ENCODE assay signal across 25 mouse cellular contexts in the genomic region with DNA sequence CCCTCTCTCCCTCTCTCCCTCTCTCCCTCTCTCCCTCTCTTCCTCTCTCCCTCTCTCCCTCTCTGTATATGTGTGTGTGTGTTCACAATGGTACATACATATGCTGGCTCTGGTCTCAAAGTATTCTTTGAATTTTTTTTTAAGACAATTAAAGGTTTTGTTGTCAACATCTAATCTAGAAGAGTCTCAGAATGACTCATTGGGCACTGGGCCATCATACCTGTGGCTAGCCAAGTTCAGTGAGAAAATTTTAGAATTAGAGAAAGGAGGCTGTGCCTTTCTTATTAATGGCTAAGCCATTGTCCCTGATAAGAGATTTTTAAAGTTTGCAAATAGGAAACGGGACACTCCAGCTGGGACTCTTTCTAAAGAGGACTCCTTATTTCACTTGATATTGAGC.
DNase-seq lines count a peak whose midpoint lies in the region; ATAC-seq and TF ChIP-seq lines count a peak whose summit lies in the region.
"Had no signal": no experiment of that assay in that cellular context is flagged by ENCODE, and none has a peak within 500 bp of the region (broad histone marks: within the 10 kb centered on the region; RNA-seq: fewer than 3 reads in every experiment).

No protein-coding gene starts in this region.

- no peak overlapping the region for H3K27ac ChIP-seq in lung, postnatal 0 days (ENCODE audit: low read length)
- H3K27ac ChIP-seq in neural tube, embryonic 15.5 days (replicated peaks): no peak overlapping the region
- H3K27ac ChIP-seq: hindbrain, postnatal 0 days; layer of hippocampus, adult 2 months; limb, embryonic 12.5 days; midbrain, embryonic 13.5 days had no signal

- no peak for TF ChIP-seq CTCF in lung, adult 2 months (IDR thresholded peaks at IDR 0.05; ENCODE audit: insufficient read depth, low read length)
- TF ChIP-seq CTCF in lung, postnatal 0 days (IDR thresholded peaks at IDR 0.05): no peak

- peak; percentile 54 to 62 for DNase-seq in lung, adult 18-20 months
- DNase-seq in lung, adult 2 months: no peak
- DNase-seq in Muller cell, postnatal 12 days (ENCODE audit: inconsistent ontology term): peak; percentile 97
- peak; percentile 66 for DNase-seq in lung, postnatal 0 days (ENCODE audit: low spot score)
- no peak for DNase-seq in left cerebral cortex, adult 11 months (ENCODE audit: low spot score)
- no peak for DNase-seq in right cerebral cortex, postnatal 14 days
- DNase-seq: cerebellum, adult 11 months; cerebellum, adult 9-11 months; forebrain, postnatal 0 days; gastrocnemius, postnatal 10 days; heart, adult 18-20 months; kidney, postnatal 25 days; layer of hippocampus, postnatal 36 days; lung, embryonic 14.5 days; right cerebral cortex, postnatal 25 days; thymus, postnatal 25 days had no signal

- TF ChIP-seq POLR2A in lung, adult 2 months (IDR thresholded peaks at IDR 0.05; ENCODE audit: borderline replicate concordance, extremely low read depth, low read depth, low read length): no peak

- WGBS in lung, adult 2 months: 63% methylated on average over 1 of the region's 1 CpGs
- 39% methylated on average over 1 of the region's 1 CpGs for WGBS in lung, postnatal 0 days
- WGBS in neural tube, embryonic 15.5 days: 88% methylated on average over 1 of the region's 1 CpGs

- TF ChIP-seq EP300 in lung, postnatal 0 days (IDR thresholded peaks at IDR 0.05): peak; percentile 34; the same call in 1 of the 2 replicates

- H3K36me3 ChIP-seq in lung, postnatal 0 days (ENCODE audit: insufficient read depth, low read length): no peaks in the 10 kb centered on the region
- H3K36me3 ChIP-seq in neural tube, embryonic 15.5 days: no peaks in the 10 kb centered on the region
- H3K36me3 ChIP-seq: heart, embryonic 12.5 days; limb, embryonic 12.5 days; midbrain, embryonic 13.5 days had no signal

- no peaks in the 10 kb centered on the region for H3K27me3 ChIP-seq in lung, postnatal 0 days (replicated peaks; ENCODE audit: insufficient read depth, low read length)
- no peaks in the 10 kb centered on the region for H3K27me3 ChIP-seq in neural tube, embryonic 15.5 days (replicated peaks)
- H3K27me3 ChIP-seq: heart, embryonic 12.5 days; limb, embryonic 12.5 days; midbrain, embryonic 13.5 days had no signal

- no peak overlapping the region for H3K4me3 ChIP-seq in lung, adult 2 months (replicated peaks; ENCODE audit: extremely low read depth, low read depth, low read length)
- no peak overlapping the region for H3K4me3 ChIP-seq in lung, postnatal 0 days (ENCODE audit: low read depth, low read length)
- H3K4me3 ChIP-seq in neural tube, embryonic 15.5 days (replicated peaks): no peak overlapping the region
- H3K4me3 ChIP-seq: heart, embryonic 12.5 days; layer of hippocampus, adult 2 months; limb, embryonic 12.5 days; megakaryocyte, embryonic 14.5 days; midbrain, embryonic 13.5 days had no signal

- peaks cover 17% of the 10 kb centered on the region for H3K4me1 ChIP-seq in lung, adult 2 months (ENCODE audit: control insufficient read depth, insufficient read depth, low read length)
- H3K4me1 ChIP-seq in lung, postnatal 0 days (ENCODE audit: insufficient read depth, low read depth, low read length): peaks cover 4% of the 10 kb centered on the region; the same call in 1 of the 2 replicates
- H3K4me1 ChIP-seq in neural tube, embryonic 15.5 days: no peaks in the 10 kb centered on the region
- H3K4me1 ChIP-seq: midbrain, embryonic 13.5 days had no signal

- no peak overlapping the region for H3K4me2 ChIP-seq in lung, postnatal 0 days (replicated peaks; ENCODE audit: low read depth, low read length)
- no peak overlapping the region for H3K4me2 ChIP-seq in neural tube, embryonic 15.5 days
- H3K4me2 ChIP-seq: heart, embryonic 12.5 days; limb, embryonic 12.5 days; liver, embryonic 11.5 days; lung, embryonic 14.5 days; midbrain, embryonic 13.5 days had no signal

- peak; percentile 24; the same call in 1 of the 2 replicates for ATAC-seq in lung, postnatal 0 days
- ATAC-seq in neural tube, embryonic 15.5 days (ENCODE audit: low FRiP score): no peak
- ATAC-seq: forebrain, postnatal 0 days; hindbrain, postnatal 0 days; intestine, embryonic 16.5 days; midbrain, embryonic 13.5 days had no signal

- H3K9me3 ChIP-seq in lung, postnatal 0 days (ENCODE audit: low read length): no peaks in the 10 kb centered on the region
- H3K9me3 ChIP-seq in neural tube, embryonic 15.5 days (replicated peaks): no peaks in the 10 kb centered on the region
- H3K9me3 ChIP-seq: heart, embryonic 12.5 days; limb, embryonic 12.5 days; megakaryocyte, embryonic 14.5 days; midbrain, embryonic 13.5 days had no signal

- H3K9ac ChIP-seq in lung, postnatal 0 days (replicated peaks; ENCODE audit: low read depth): no peak overlapping the region
- no peak overlapping the region for H3K9ac ChIP-seq in neural tube, embryonic 15.5 days (replicated peaks)
- H3K9ac ChIP-seq: forebrain, postnatal 0 days; heart, embryonic 12.5 days; limb, embryonic 12.5 days; lung, embryonic 14.5 days; midbrain, embryonic 13.5 days had no signal

Comparison
In these comparisons a context has a peak if more than half of its experiments do, and no peak if none do; other contexts are left out.
1. DNase-seq: peak in lung, adult 18-20 months (2 of 2), Muller cell, postnatal 12 days (single experiment) and lung, postnatal 0 days (single experiment); none in lung, adult 2 months (single experiment), left cerebral cortex, adult 11 months (single experiment) and right cerebral cortex, postnatal 14 days (single experiment).